Mouse (Mus musculus) MEL (cell line): ENCODE measurements around the gene Ralb. TPM values are rescaled to one million over a fixed set of nuclear protein-coding genes. Genes with fewer than 3 reads are reported as not detected.

Experiments
- DNase-seq: peaks from one replicate; pipeline ENCODE4 v3.0.0; 2011; ENCODE audit warnings: low read depth, low spot score
- H3K27ac ChIP-seq: 2 replicates; pipeline ENCODE4 v1.5.1; 2012; ENCODE audit warnings: low read depth, mild to moderate bottlenecking, control low read depth, low read length, moderate library complexity; ENCODE audit not compliant: control insufficient read depth
- H3K27me3 ChIP-seq, 2 experiments: fragments of 150-350 bp in 1 of 2; sonication (generic) in 1 of 2; 2 replicates each; pipeline ENCODE4 v1.6.1; 2012; ENCODE audit warnings: low read length in 2 of 2, mild to moderate bottlenecking in 2 of 2, improper control_type of control experiment in 1 of 2, moderate library complexity in 1 of 2; ENCODE audit not compliant: insufficient read depth in 2 of 2, control insufficient read depth in 1 of 2
- H3K36me3 ChIP-seq, 2 experiments: 2 replicates each; pipeline ENCODE4 v1.6.1; 2012 to 2014; ENCODE audit warnings: low read length in 2 of 2, improper control_type of control experiment in 1 of 2, inconsistent platforms in 1 of 2, mild to moderate bottlenecking in 1 of 2; ENCODE audit not compliant: insufficient read depth in 2 of 2, control insufficient read depth in 1 of 2
- H3K4me1 ChIP-seq, 2 experiments: fragments of 150-350 bp in 1 of 2; sonication (generic) in 1 of 2; 2 replicates each; pipeline ENCODE4 v1.6.1; 2012; ENCODE audit warnings: low read length in 2 of 2, improper control_type of control experiment in 1 of 2, mild to moderate bottlenecking in 1 of 2; ENCODE audit not compliant: insufficient read depth in 2 of 2, control insufficient read depth in 1 of 2
- H3K4me3 ChIP-seq, 2 experiments: fragments of 150-350 bp in 1 of 2; sonication (generic) in 1 of 2; 2 replicates each; pipeline ENCODE4 v1.5.1; 2012; ENCODE audit warnings: low read depth in 2 of 2, low read length in 2 of 2, mild to moderate bottlenecking in 2 of 2, moderate library complexity in 2 of 2, control low read depth in 1 of 2, improper control_type of control experiment in 1 of 2; ENCODE audit not compliant: control insufficient read depth in 1 of 2, insufficient read depth in 1 of 2
- H3K79me2 ChIP-seq: 2 replicates; pipeline ENCODE4 v1.6.1; 2012; ENCODE audit warnings: mild to moderate bottlenecking, low read length, moderate library complexity; ENCODE audit not compliant: control insufficient read depth, poor library complexity, insufficient read depth
- H3K9ac ChIP-seq: 2 replicates; pipeline ENCODE4 v1.6.1; 2012; ENCODE audit warnings: low read depth, mild to moderate bottlenecking, control low read depth, low read length, moderate library complexity; ENCODE audit not compliant: control insufficient read depth, poor library complexity, severe bottlenecking
- H3K9me3 ChIP-seq: fragments of 150-350 bp; sonication (generic); replicated peaks from 2 replicates; pipeline ENCODE4 v1.6.1; 2012; ENCODE audit warnings: mild to moderate bottlenecking, low read length, improper control_type of control experiment, moderate library complexity; ENCODE audit not compliant: insufficient read depth
- CHD1 ChIP-seq: IDR thresholded peaks from 2 replicates; pipeline ENCODE4 v1.6.1; 2012; ENCODE audit warnings: low read depth, mild to moderate bottlenecking, inconsistent platforms, low read length, improper control_type of control experiment
- CHD2 ChIP-seq: IDR thresholded peaks from 2 replicates; pipeline ENCODE4 v1.6.1; 2011; ENCODE audit warnings: low read length, improper control_type of control experiment
- CTCF ChIP-seq, 3 experiments: IDR thresholded peaks in 2 of 3; conservative IDR thresholded peaks in 1 of 3; 2 replicates each; pipeline ENCODE4 v1.5.1; 2011 to 2012; ENCODE audit warnings: low read length in 3 of 3, low read depth in 2 of 3, mild to moderate bottlenecking in 2 of 3, improper control_type of control experiment in 1 of 3, inconsistent platforms in 1 of 3, mixed read lengths in 1 of 3, moderate library complexity in 1 of 3; ENCODE audit not compliant: control insufficient read depth in 1 of 3, insufficient read depth in 1 of 3, poor library complexity in 1 of 3, severe bottlenecking in 1 of 3
- E2F4 ChIP-seq: IDR thresholded peaks from 2 replicates; pipeline ENCODE4 v1.6.1; 2011; ENCODE audit warnings: low read depth, low read length, improper control_type of control experiment, borderline replicate concordance
- ELF1 ChIP-seq: IDR thresholded peaks from 2 replicates; pipeline ENCODE4 v1.6.1; 2014; ENCODE audit warnings: low read depth, mild to moderate bottlenecking, inconsistent platforms, low read length, improper control_type of control experiment, moderate library complexity
- EP300 ChIP-seq, 2 experiments: IDR thresholded peaks; 2 replicates each; pipeline ENCODE4 v1.6.1; 2011; ENCODE audit warnings: improper control_type of control experiment in 2 of 2, low read length in 2 of 2, low read depth in 1 of 2, mild to moderate bottlenecking in 1 of 2
- ETS1 ChIP-seq: IDR thresholded peaks from 2 replicates; pipeline ENCODE4 v1.6.1; 2012; ENCODE audit warnings: low read depth, mild to moderate bottlenecking, inconsistent platforms, low read length, improper control_type of control experiment, moderate library complexity
- GABPA ChIP-seq: IDR thresholded peaks from 2 replicates; pipeline ENCODE4 v1.6.1; 2012; ENCODE audit warnings: low read depth, mild to moderate bottlenecking, inconsistent platforms, low read length, improper control_type of control experiment, moderate library complexity
- GATA1 ChIP-seq: IDR thresholded peaks from 2 replicates; pipeline ENCODE4 v1.6.1; 2011; ENCODE audit warnings: low read depth, low read length, improper control_type of control experiment
- HCFC1 ChIP-seq: IDR thresholded peaks from 2 replicates; pipeline ENCODE4 v1.6.1; 2012; ENCODE audit warnings: low read depth, mild to moderate bottlenecking, inconsistent platforms, low read length, improper control_type of control experiment, moderate library complexity
- JUND ChIP-seq: IDR thresholded peaks from 2 replicates; pipeline ENCODE4 v1.6.1; 2011; ENCODE audit warnings: low read depth, mild to moderate bottlenecking, improper control_type of control experiment, low read length
- KAT2A ChIP-seq: conservative IDR thresholded peaks from 2 replicates; pipeline ENCODE4 v1.6.1; 2012; ENCODE audit warnings: low read depth, low read length, improper control_type of control experiment, inconsistent platforms
- MAFK ChIP-seq: IDR thresholded peaks from 2 replicates; pipeline ENCODE4 v1.6.1; 2011; ENCODE audit warnings: low read depth, mild to moderate bottlenecking, low read length, improper control_type of control experiment, borderline replicate concordance
- MAX ChIP-seq: IDR thresholded peaks from 2 replicates; pipeline ENCODE4 v1.6.1; 2011; ENCODE audit warnings: low read length, improper control_type of control experiment
- MAZ ChIP-seq: IDR thresholded peaks from 2 replicates; pipeline ENCODE4 v1.6.1; 2012; ENCODE audit warnings: low read depth, mild to moderate bottlenecking, inconsistent platforms, low read length, improper control_type of control experiment
- MXI1 ChIP-seq: IDR thresholded peaks from 2 replicates; pipeline ENCODE4 v1.6.1; 2011; ENCODE audit warnings: mild to moderate bottlenecking, low read depth, low read length, improper control_type of control experiment
- MYC ChIP-seq: IDR thresholded peaks from 2 replicates; pipeline ENCODE4 v1.6.1; 2011; ENCODE audit warnings: low read depth, mild to moderate bottlenecking, low read length, improper control_type of control experiment, moderate library complexity
- NELFE ChIP-seq: IDR thresholded peaks from 2 replicates; pipeline ENCODE4 v1.6.1; 2011; ENCODE audit warnings: low read depth, low read length, improper control_type of control experiment
- NRF1 ChIP-seq: IDR thresholded peaks from 2 replicates; pipeline ENCODE4 v1.6.1; 2014; ENCODE audit warnings: low read depth, mild to moderate bottlenecking, inconsistent platforms, low read length, improper control_type of control experiment, moderate library complexity; ENCODE audit not compliant: poor library complexity, insufficient read depth, severe bottlenecking
- POLR2A ChIP-seq, 2 experiments: IDR thresholded peaks; 2 replicates each; pipeline ENCODE4 v1.6.1; 2011 to 2012; ENCODE audit warnings: low read length in 2 of 2, mild to moderate bottlenecking in 2 of 2, control low read depth in 1 of 2, improper control_type of control experiment in 1 of 2, low read depth in 1 of 2, moderate library complexity in 1 of 2; ENCODE audit not compliant: control insufficient read depth in 1 of 2, insufficient read depth in 1 of 2, poor library complexity in 1 of 2
- POLR2AphosphoS2 ChIP-seq: IDR thresholded peaks from 2 replicates; pipeline ENCODE4 v1.6.1; 2011; ENCODE audit warnings: low read length, improper control_type of control experiment
- RAD21 ChIP-seq: IDR thresholded peaks from 2 replicates; pipeline ENCODE4 v1.6.1; 2011; ENCODE audit warnings: mild to moderate bottlenecking, low read depth, low read length, improper control_type of control experiment
- RCOR1 ChIP-seq: IDR thresholded peaks from 2 replicates; pipeline ENCODE4 v1.6.1; 2012; ENCODE audit warnings: low read depth, mild to moderate bottlenecking, inconsistent platforms, low read length, improper control_type of control experiment
- SIN3A ChIP-seq: IDR thresholded peaks from 2 replicates; pipeline ENCODE4 v1.6.1; 2012; ENCODE audit warnings: low read length, improper control_type of control experiment, inconsistent platforms
- SMC3 ChIP-seq: IDR thresholded peaks from 2 replicates; pipeline ENCODE4 v1.6.1; 2011; ENCODE audit warnings: low read depth, low read length, improper control_type of control experiment
- TAL1 ChIP-seq: IDR thresholded peaks from 2 replicates; pipeline ENCODE4 v1.6.1; 2012; ENCODE audit warnings: mild to moderate bottlenecking, inconsistent platforms, low read length, moderate library complexity, mixed read lengths
- TBP ChIP-seq: IDR thresholded peaks from 2 replicates; pipeline ENCODE4 v1.8.0; 2011; ENCODE audit warnings: low read depth, low read length, improper control_type of control experiment
- TCF12 ChIP-seq: IDR thresholded peaks from 2 replicates; pipeline ENCODE4 v1.6.1; 2014; ENCODE audit warnings: low read depth, mild to moderate bottlenecking, inconsistent platforms, low read length, improper control_type of control experiment, moderate library complexity
- UBTF ChIP-seq: IDR thresholded peaks from 2 replicates; pipeline ENCODE4 v1.6.1; 2012; ENCODE audit warnings: low read depth, mild to moderate bottlenecking, inconsistent platforms, low read length, improper control_type of control experiment, moderate library complexity, borderline replicate concordance; ENCODE audit not compliant: insufficient read depth
- USF1 ChIP-seq: IDR thresholded peaks from 2 replicates; pipeline ENCODE4 v1.6.1; 2014; ENCODE audit warnings: low read depth, mild to moderate bottlenecking, inconsistent platforms, low read length, improper control_type of control experiment, moderate library complexity
- USF2 ChIP-seq, 2 experiments: IDR thresholded peaks; 2 replicates each; pipeline ENCODE4 v1.6.1; 2011 to 2012; ENCODE audit warnings: improper control_type of control experiment in 2 of 2, low read length in 2 of 2, borderline replicate concordance in 1 of 2, inconsistent platforms in 1 of 2, low read depth in 1 of 2, mild to moderate bottlenecking in 1 of 2; ENCODE audit not compliant: insufficient read depth in 1 of 2
- ZC3H11A ChIP-seq: IDR thresholded peaks from 2 replicates; pipeline ENCODE4 v1.6.1; 2012; ENCODE audit warnings: low read depth, mild to moderate bottlenecking, inconsistent platforms, low read length, improper control_type of control experiment
- ZKSCAN1 ChIP-seq: IDR thresholded peaks from 2 replicates; pipeline ENCODE4 v1.6.1; 2012; ENCODE audit warnings: low read depth, mild to moderate bottlenecking, inconsistent platforms, low read length, improper control_type of control experiment, moderate library complexity
- ZMIZ1 ChIP-seq: IDR thresholded peaks from 2 replicates; pipeline ENCODE4 v1.6.1; 2012; ENCODE audit warnings: low read depth, mild to moderate bottlenecking, inconsistent platforms, low read length, improper control_type of control experiment, moderate library complexity
- ZNF384 ChIP-seq: IDR thresholded peaks from 2 replicates; pipeline ENCODE4 v1.6.1; 2012; ENCODE audit warnings: low read depth, mild to moderate bottlenecking, inconsistent platforms, low read length, improper control_type of control experiment
- polyA plus RNA-seq, 2 experiments: library from polyadenylated mRNA; stranded (reverse) in 1 of 2; unstranded in 1 of 2; fragments of >175 nt in 1 of 2; fragments of >200 nt in 1 of 2; gene quantifications; 2 replicates each; pipeline versions ENCODE4 v1.2.1 to v1.2.4; 2012; ENCODE audit warnings: low replicate concordance in 2 of 2, low read depth in 1 of 2; ENCODE audit not compliant: insufficient read length in 2 of 2, insufficient read depth in 1 of 2, missing spikeins in 1 of 2
- total RNA-seq: library from RNA; depleted of rRNA; stranded (reverse); fragments of 300-350 nt; gene quantifications from 2 replicates; pipeline ENCODE4 v1.2.3, GENCODE M21; 2012; rRNA removed

Ralb gene
- total RNA-seq (26.2 and 28.0 TPM in 2 replicates), polyA plus RNA-seq (10 to 100 TPM in 1 of 2 experiments, not detected in 1; 45.1 TPM)

DNA sequence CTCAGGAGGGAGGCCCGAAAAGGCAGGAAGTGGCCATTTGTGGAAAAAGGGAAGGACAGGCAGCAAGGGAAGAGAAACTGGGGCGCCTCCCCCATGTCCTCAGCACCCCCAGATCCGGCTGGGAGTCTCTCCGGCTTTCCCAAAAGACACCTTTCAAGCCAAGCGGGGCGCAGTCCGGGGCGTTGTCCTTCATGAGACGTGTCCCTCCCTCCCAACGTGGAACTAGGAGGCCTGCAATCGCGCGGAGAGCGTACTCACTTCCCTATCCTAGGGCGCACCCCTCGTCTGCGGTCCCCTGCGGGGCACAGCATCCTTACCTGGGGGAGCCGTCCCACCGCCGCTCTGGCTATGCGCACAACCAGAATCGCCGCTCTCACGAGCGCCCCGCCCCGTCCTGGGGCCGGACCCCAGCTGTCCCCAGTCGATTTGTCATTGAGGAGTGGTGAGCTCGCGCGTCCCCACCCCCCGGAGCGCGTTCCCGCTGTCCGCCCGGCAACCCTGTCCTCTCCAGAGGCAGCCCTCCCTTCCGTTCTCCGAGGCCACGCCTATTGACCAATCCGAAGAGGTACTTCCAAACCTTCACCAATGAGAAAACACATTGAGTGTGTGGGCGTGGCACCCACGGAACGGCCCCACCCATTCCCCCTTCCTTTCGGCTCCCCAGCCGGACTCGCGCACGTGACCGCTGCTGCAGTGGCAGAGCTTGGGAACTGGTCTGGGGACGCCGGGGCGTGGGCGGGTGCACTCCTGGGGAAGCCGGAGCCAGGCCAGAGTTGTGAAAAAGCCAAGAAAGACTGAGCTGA is at the start of gene Ralb:
Gene Ralb (minus strand): TSS at position 535 of the 803 bp plus-strand sequence.
- H3K9me3 ChIP-seq = no peaks in the 10 kb centered on the region
- peak; percentile 99 for DNase-seq
- peaks cover 5% of the 10 kb centered on the region; the same call in 1 of the 2 replicates for H3K79me2 ChIP-seq
- peaks cover 0 to 21% of the 10 kb centered on the region in 2 experiments; a peak in 2 of 4 replicates for H3K4me1 ChIP-seq
- H3K27me3 ChIP-seq = no peaks in the 10 kb centered on the region
- H3K27ac ChIP-seq = peak within 1 kb of the TSS; percentile 67
- H3K4me3 ChIP-seq = peak within 1 kb of the TSS; percentile 71 to 72
- peak within 1 kb of the TSS; percentile 74 for H3K9ac ChIP-seq
- peaks cover 0 to 5% of the 10 kb centered on the region in 2 experiments; a peak in 1 of 4 replicates for H3K36me3 ChIP-seq
- TF ChIP-seq USF1 (peak; percentile 99), MAX (peak; percentile 92), RAD21 (no peak), CHD1 (no peak), POLR2A (IDR thresholded peaks at IDR 0.05; ENCODE audit: control insufficient read depth in 1 of 2, insufficient read depth in 1 of 2, low read depth in 1 of 2, low read length in 2 of 2, poor library complexity in 1 of 2) (peak; percentile 52 to 63; a peak in 2 of 4 replicates), MYC (peak; percentile 60; the same call in 1 of the 2 replicates), GABPA (no peak), RCOR1 (no peak), ZNF384 (no peak), MXI1 (peak; percentile 95), NRF1 (0 out of 2 replicates have a peak, but pooled peaks have one; percentile 15), ELF1 (peak; percentile 42; the same call in 1 of the 2 replicates), ETS1 (0 out of 2 replicates have a peak, but pooled peaks have one; percentile 19), UBTF (no peak), JUND (no peak), TAL1 (no peak), USF2 (IDR thresholded peaks at IDR 0.05; ENCODE audit: borderline replicate concordance in 1 of 2, insufficient read depth in 1 of 2, low read depth in 1 of 2, low read length in 2 of 2) (peak; percentile 17 to 80; a peak in 3 of 4 replicates), SIN3A (peak; percentile 34), SMC3 (no peak), ZKSCAN1 (no peak), ZC3H11A (no peak), ZMIZ1 (no peak), MAFK (no peak), KAT2A (no peak), TCF12 (no peak), CTCF (IDR thresholded peaks at IDR 0.05 in 2 of 3, conservative IDR thresholded peaks at IDR 0.05 in 1 of 3; ENCODE audit: control insufficient read depth in 1 of 3, insufficient read depth in 1 of 3, low read depth in 2 of 3, low read length in 3 of 3, poor library complexity in 1 of 3, severe bottlenecking in 1 of 3) (no peak), GATA1 (no peak), NELFE (peak; percentile 56), EP300 (IDR thresholded peaks at IDR 0.05; ENCODE audit: low read depth in 1 of 2, low read length in 2 of 2) (0 out of 4 replicates have a peak, but pooled peaks of 1 of the 2 experiments have one; percentile 4), TBP (no peak; the same call in 1 of the 2 replicates), E2F4 (no peak), POLR2AphosphoS2 (no peak), HCFC1 (peak; percentile 51; the same call in 1 of the 2 replicates), MAZ (no peak), CHD2 (no peak)
